Mouse (Mus musculus): Measurements from ENCODE around the gene Gtf3c5. TPM values are rescaled to one million over a fixed set of nuclear protein-coding genes. Genes with fewer than 3 reads are reported as not detected.

The Gtf3c5 gene
- polyA plus RNA-seq, 1 experiment = not detected

GRCm38 (mm10) chr2:28611407-28611787 lies 27.8 kb upstream of the Gtf3c5 start:
- Histone ChIP-seq H3K4me1 (ENCODE audit: control insufficient read depth, insufficient read depth, low read length) (no peaks in the 10 kb centered on the region), H3K27ac (ENCODE audit: insufficient read depth, low read depth, low read length) (no peak overlapping the region), H3K4me3 (ENCODE audit: insufficient read depth, low read depth, low read length) (no peak overlapping the region)
- TF ChIP-seq POLR2A (IDR thresholded peaks at IDR 0.05; ENCODE audit: insufficient read depth, low read depth, low read length) (no peak), CTCF (IDR thresholded peaks at IDR 0.05; ENCODE audit: insufficient read depth, low read depth, low read length) (no peak)
- 84% methylated on average over 17 of the region's 17 CpGs for WGBS

GRCm38 (mm10) chr2:28610716-28611406 lies 27.3 kb upstream of the Gtf3c5 start:
- Histone ChIP-seq H3K4me3 (ENCODE audit: insufficient read depth, low read depth, low read length) (no peak overlapping the region), H3K27ac (ENCODE audit: insufficient read depth, low read depth, low read length) (no peak overlapping the region), H3K4me1 (ENCODE audit: control insufficient read depth, insufficient read depth, low read length) (no peaks in the 10 kb centered on the region)
- TF ChIP-seq CTCF (IDR thresholded peaks at IDR 0.05; ENCODE audit: insufficient read depth, low read depth, low read length) = no peak
- TF ChIP-seq POLR2A (IDR thresholded peaks at IDR 0.05; ENCODE audit: insufficient read depth, low read depth, low read length) = no peak
- 63% methylated on average over 12 of the region's 12 CpGs for WGBS

DNA sequence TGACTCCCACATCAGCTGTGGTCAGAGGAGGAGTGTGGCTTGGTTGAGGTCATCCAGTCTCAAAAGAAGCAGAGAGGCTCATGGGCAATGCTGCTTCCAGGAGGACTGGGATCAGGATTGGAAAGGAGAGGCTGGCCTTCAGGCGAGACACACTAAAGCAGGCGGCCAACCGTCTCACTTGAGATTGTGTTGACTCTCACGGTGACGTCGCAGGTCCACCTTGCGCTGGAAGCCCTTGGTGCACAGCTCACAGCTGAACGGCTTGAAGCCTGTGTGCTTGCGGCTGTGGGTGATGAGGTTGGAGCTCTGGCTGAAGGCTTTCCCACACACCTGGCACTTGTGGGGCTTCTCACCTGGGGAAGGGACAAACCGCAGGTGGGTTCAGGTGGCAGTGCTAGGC lies 26.3 kb upstream of the Gtf3c5 start:
- no peaks in the 10 kb centered on the region for H3K4me1 ChIP-seq (ENCODE audit: control insufficient read depth, insufficient read depth, low read length)

GRCm38 (mm10) chr2:28607341-28608165 lies 24.0 kb upstream of the Gtf3c5 start:
- 63% methylated on average over 10 of the region's 10 CpGs for WGBS
- no peak overlapping the region for H3K27ac ChIP-seq (ENCODE audit: insufficient read depth, low read depth, low read length)
- no peaks in the 10 kb centered on the region for H3K4me1 ChIP-seq (ENCODE audit: control insufficient read depth, insufficient read depth, low read length)
- no peak overlapping the region for H3K4me3 ChIP-seq (ENCODE audit: insufficient read depth, low read depth, low read length)
- no peak for TF ChIP-seq POLR2A (IDR thresholded peaks at IDR 0.05; ENCODE audit: insufficient read depth, low read depth, low read length)
- no peak for TF ChIP-seq CTCF (IDR thresholded peaks at IDR 0.05; ENCODE audit: insufficient read depth, low read depth, low read length)

More for the DNA sequence above, 26.3 kb upstream of the Gtf3c5 start:
- TF ChIP-seq CTCF (IDR thresholded peaks at IDR 0.05; ENCODE audit: insufficient read depth, low read depth, low read length) (no peak), POLR2A (IDR thresholded peaks at IDR 0.05; ENCODE audit: insufficient read depth, low read depth, low read length) (no peak)
- 91% methylated on average over 10 of the region's 10 CpGs for WGBS
- Histone ChIP-seq H3K27ac (ENCODE audit: insufficient read depth, low read depth, low read length) (no peak overlapping the region), H3K4me3 (ENCODE audit: insufficient read depth, low read depth, low read length) (no peak overlapping the region)

- H3K4me3 ChIP-seq (ENCODE audit: insufficient read depth, low read depth, low read length) = no peak overlapping the region
- 66% methylated on average over 8 of the region's 8 CpGs for WGBS
- no peak overlapping the region for H3K27ac ChIP-seq (ENCODE audit: insufficient read depth, low read depth, low read length)
- TF ChIP-seq CTCF (IDR thresholded peaks at IDR 0.05; ENCODE audit: insufficient read depth, low read depth, low read length) (no peak), POLR2A (IDR thresholded peaks at IDR 0.05; ENCODE audit: insufficient read depth, low read depth, low read length) (no peak)
- no peaks in the 10 kb centered on the region for H3K4me1 ChIP-seq (ENCODE audit: control insufficient read depth, insufficient read depth, low read length)
These were observed 23.2 kb upstream of the Gtf3c5 start for GRCm38 (mm10) chr2:28606601-28607340.

- WGBS = 61% methylated on average over 14 of the region's 14 CpGs
- TF ChIP-seq POLR2A (IDR thresholded peaks at IDR 0.05; ENCODE audit: insufficient read depth, low read depth, low read length) = no peak
- TF ChIP-seq CTCF (IDR thresholded peaks at IDR 0.05; ENCODE audit: insufficient read depth, low read depth, low read length) = no peak
- no peak overlapping the region for H3K4me3 ChIP-seq (ENCODE audit: insufficient read depth, low read depth, low read length)
- H3K27ac ChIP-seq (ENCODE audit: insufficient read depth, low read depth, low read length) = no peak overlapping the region
- H3K4me1 ChIP-seq (ENCODE audit: control insufficient read depth, insufficient read depth, low read length) = no peaks in the 10 kb centered on the region
These were observed 22.4 kb upstream of the Gtf3c5 start for GRCm38 (mm10) chr2:28605789-28606541.

DNA sequence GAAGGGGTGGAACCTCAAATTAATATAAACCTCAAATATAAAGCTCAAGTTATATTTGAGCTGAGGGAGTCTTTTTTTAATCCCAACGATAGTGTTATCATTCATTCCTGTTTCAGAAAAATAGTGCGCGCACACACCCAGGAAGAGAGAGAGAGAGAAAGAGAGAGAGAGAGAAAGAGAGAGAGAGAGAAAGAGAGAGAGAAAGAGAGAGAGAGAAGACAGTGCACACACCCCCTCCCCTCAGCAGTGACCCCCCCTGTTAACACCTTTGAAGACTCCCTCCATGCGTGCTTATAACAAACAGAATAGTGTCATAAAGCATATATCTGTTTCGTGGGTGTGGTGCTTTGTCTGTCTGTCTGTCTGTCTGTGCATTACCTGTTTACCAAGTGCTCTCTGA lies 20.0 kb upstream of the Gtf3c5 start:
- Histone ChIP-seq H3K4me3 (ENCODE audit: insufficient read depth, low read depth, low read length) (no peak overlapping the region), H3K27ac (ENCODE audit: insufficient read depth, low read depth, low read length) (no peak overlapping the region), H3K4me1 (ENCODE audit: control insufficient read depth, insufficient read depth, low read length) (no peaks in the 10 kb centered on the region)
- TF ChIP-seq CTCF (IDR thresholded peaks at IDR 0.05; ENCODE audit: insufficient read depth, low read depth, low read length) = no peak
- TF ChIP-seq POLR2A (IDR thresholded peaks at IDR 0.05; ENCODE audit: insufficient read depth, low read depth, low read length) = no peak
- WGBS = 96% methylated on average over 5 of the region's 5 CpGs
